Mouse (Mus musculus) embryonic fibroblast, embryonic 13.5 days (primary cell): ENCODE data around the gene Sema5a. TPM values are rescaled to one million over a fixed set of nuclear protein-coding genes. Genes with fewer than 3 reads are reported as not detected.

ENCODE experiments used
- H3K27ac ChIP-seq: 2 replicates; pipeline ENCODE4 v1.5.1; 2012; ENCODE audit warnings: low read length, control low read depth, inconsistent platforms; ENCODE audit not compliant: insufficient read depth
- H3K4me1 ChIP-seq: 2 replicates; pipeline ENCODE4 v1.6.1; 2011; ENCODE audit warnings: low read length; ENCODE audit not compliant: control insufficient read depth, insufficient read depth
- H3K4me3 ChIP-seq: 2 replicates; pipeline ENCODE4 v1.5.1; 2011; ENCODE audit warnings: mild to moderate bottlenecking, control low read depth, low read length; ENCODE audit not compliant: insufficient read depth
- CTCF ChIP-seq: IDR thresholded peaks from 2 replicates; pipeline ENCODE4 v1.5.1; 2011; ENCODE audit warnings: mild to moderate bottlenecking, control low read depth, low read length, moderate library complexity, borderline replicate concordance; ENCODE audit not compliant: insufficient read depth
- POLR2A ChIP-seq: IDR thresholded peaks from 2 replicates; pipeline ENCODE4 v1.6.1; 2011; ENCODE audit warnings: low read depth, mild to moderate bottlenecking, control low read depth, low read length, moderate library complexity
- polyA plus RNA-seq: library from polyadenylated mRNA; stranded (reverse); fragments of >200 nt; gene quantifications from 2 replicates; pipeline ENCODE4 v1.2.4, GENCODE M21; 2011; ENCODE audit warnings: low read depth; ENCODE audit not compliant: missing spikeins, insufficient read length

The Sema5a gene
- polyA plus RNA-seq, 1 experiment = 32.5 TPM

DNA sequence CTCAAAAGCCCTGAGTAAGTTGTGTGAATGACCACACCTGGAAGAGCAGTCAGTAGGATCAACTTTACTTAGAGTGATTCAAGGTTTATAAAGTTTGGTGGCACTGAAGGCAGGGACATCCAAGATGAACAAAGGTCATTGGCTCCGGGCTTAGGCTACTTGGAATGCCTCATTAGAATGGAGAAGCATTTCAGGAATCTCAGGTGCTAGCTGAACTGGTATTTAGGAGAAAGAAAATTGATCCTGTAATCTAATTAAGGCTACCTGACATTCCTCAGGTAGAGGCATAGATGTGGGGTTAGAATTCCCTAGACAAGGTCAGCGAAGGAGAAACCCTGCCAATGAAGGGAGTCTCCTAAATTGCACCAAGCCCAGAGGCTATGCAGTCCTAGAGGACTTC, 171.7 kb downstream of the Sema5a start:
- Histone ChIP-seq H3K4me1 (no peaks in the 10 kb centered on the region), H3K27ac (no peak overlapping the region), H3K4me3 (no peak overlapping the region)
- no peak for TF ChIP-seq POLR2A
- TF ChIP-seq CTCF = no peak

DNA sequence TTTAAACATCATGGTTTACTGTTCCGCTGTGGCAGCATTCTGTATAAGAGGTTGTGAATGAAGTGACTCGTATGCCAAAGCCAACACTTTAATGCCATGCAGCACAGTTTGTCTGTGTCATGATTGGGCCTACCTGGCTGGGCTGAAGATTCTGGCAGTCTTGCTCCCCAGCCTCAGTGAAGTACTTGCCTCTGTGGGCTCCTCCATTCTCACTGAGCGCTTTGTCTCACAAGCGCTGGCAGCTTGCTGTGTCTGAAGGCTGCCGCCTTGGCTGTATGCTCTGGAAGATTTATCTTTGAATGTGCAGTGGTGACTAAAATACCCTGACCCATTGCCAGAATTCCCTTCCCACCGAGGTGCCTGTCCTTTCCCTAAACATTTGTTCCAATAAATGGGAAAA, 178.0 kb downstream of the Sema5a start:
- no peak for TF ChIP-seq CTCF
- TF ChIP-seq POLR2A = no peak
- Histone ChIP-seq H3K4me3 (no peak overlapping the region), H3K4me1 (no peaks in the 10 kb centered on the region), H3K27ac (no peak overlapping the region)

DNA sequence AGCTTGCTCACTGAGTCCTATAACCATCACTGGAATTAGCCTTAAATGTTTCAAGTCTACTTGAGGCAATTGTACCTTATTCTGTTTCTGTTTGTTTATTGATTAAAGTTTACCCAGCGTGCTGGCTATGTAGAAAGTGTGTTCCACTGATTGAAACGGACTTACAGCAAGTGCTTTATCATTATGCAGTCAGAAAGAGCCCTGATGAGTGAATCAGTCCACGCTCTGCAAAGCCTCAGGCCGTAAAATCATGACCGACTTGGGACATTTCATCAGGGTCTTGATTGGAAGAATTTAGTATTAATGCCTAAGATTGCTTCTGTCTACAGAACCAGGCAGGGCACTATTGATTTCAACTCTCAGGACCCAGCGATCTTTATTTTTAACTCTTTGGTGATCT, 178.5 kb downstream of the Sema5a start:
- no peaks in the 10 kb centered on the region for H3K4me1 ChIP-seq
- H3K27ac ChIP-seq = no peak overlapping the region
- H3K4me3 ChIP-seq = no peak overlapping the region
- no peak for TF ChIP-seq POLR2A
- no peak for TF ChIP-seq CTCF

DNA sequence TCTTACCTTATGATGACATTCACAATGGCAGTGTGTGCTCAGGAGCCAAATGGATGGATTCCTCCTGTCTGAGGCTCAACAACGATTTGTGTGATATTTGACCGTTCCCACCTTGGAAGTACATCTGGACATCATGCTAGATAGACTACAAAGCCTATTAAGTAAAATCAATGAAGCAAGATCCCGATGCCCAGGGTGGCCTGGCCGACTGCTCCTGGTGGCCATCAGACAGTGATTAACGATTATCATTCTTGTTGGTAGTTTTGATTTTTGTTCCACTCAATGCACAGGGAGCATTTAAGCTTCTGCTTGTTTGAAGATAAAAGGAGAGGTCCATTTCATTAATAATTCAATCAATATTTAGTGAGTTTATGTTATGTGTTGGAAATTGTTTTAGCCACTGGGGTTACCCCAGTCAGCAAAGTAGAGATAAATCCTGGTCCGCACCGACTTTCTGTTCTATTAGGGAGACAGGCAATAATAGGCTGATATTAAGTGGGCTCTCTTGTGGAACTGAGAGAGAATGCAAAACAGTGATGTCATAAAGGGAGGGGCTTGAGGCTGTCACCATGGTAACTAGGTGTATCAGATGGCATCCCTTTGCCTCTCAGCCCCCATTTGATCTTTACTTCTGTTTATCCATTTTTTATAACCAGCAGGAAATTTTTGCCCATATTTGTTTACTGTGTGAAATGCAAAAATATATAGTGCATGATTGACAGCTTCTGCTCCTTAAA, 182.7 kb downstream of the Sema5a start:
- Histone ChIP-seq H3K27ac (no peak overlapping the region), H3K4me3 (no peak overlapping the region), H3K4me1 (no peaks in the 10 kb centered on the region)
- TF ChIP-seq POLR2A (no peak), CTCF (no peak)

DNA sequence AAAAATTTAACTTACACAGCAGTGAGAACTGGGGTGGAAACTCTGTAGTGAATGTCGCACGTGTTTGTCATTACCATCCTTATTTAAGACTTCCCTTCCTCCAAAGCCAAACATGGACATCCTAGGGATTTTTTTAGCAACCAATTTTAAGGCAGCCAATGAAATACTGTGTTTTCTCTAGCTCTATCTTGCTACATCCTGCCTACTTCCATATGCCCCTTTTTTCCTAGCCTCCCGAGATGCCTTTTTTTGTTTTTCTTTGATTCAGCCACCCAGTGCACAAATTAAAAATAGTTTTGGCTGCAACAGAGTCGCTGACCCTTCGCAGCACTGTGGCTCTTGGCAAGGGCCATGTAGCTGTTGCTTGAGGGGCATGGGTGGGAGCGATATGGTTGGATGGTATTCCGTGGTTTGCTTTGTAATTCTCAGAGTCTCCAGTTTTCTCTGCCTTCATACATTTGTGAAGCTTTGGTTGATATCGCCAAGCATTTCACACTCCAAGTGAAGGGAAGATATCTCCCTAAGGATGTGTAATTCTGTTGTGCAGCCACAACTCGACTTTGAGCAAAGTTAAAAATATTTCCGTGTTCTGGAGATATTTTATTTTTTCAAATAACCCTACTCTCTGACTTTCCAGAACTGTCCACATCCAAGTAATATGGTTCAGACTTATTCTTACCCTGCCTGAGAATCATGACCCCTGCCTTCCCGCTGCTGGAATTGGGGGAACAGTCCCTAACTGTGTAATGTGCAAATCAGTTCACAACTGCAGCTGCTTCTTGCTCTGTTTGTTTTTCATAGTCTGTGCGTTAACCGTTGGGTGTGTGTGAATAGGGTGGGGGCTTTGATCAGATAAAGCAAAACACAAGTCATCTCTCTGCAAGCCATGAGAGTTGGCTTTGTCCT, 188.6 kb downstream of the Sema5a start:
- no peak for TF ChIP-seq CTCF
- TF ChIP-seq POLR2A = no peak

DNA sequence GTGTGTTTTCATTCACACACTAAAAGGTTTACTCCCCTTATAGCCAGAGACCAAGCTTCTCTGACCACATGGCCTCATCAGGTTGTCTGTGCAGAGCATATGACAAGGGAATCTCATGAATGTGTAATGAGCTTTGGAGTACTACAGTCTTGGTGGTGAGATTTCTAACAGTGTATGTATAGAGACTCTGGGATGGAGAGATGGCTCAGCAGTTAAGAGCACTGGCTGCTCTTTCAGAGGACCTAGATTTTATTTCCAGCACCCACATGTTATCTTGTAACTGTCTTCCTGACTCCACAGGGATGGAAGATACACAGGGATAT, 189.2 kb downstream of the Sema5a start:
- Histone ChIP-seq H3K4me1 (no peaks in the 10 kb centered on the region), H3K27ac (peak overlapping the region; percentile 57; the same call in 1 of the 2 replicates), H3K4me3 (no peak overlapping the region)
- TF ChIP-seq CTCF = no peak
- no peak for TF ChIP-seq POLR2A

More for the DNA sequence above, 188.6 kb downstream of the Sema5a start:
- no peaks in the 10 kb centered on the region for H3K4me1 ChIP-seq
- peak overlapping the region; percentile 57 for H3K27ac ChIP-seq
- H3K4me3 ChIP-seq = no peak overlapping the region

DNA sequence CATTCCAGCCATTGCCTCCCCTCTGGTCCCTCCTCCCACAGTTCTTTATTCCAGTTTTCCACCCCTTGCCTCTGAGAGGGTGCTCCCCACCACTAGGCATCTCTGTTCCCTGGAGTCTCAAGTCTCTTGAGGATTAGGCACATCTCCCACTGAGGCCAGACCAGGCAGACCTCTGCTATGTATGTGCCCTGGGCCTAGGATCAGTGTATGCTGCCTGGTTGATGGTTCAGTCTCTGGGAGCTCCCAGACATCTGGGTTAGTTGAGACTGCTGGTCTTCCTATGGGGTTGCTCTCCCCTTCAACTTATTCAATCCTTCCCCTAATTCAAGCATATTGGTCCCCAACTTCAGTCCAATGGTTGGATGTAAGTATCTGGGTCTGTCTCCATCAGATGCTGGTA, 189.7 kb downstream of the Sema5a start:
- no peak for TF ChIP-seq CTCF
- no peak for TF ChIP-seq POLR2A
- H3K27ac ChIP-seq = no peak overlapping the region
- H3K4me1 ChIP-seq = no peaks in the 10 kb centered on the region
- H3K4me3 ChIP-seq = no peak overlapping the region

DNA sequence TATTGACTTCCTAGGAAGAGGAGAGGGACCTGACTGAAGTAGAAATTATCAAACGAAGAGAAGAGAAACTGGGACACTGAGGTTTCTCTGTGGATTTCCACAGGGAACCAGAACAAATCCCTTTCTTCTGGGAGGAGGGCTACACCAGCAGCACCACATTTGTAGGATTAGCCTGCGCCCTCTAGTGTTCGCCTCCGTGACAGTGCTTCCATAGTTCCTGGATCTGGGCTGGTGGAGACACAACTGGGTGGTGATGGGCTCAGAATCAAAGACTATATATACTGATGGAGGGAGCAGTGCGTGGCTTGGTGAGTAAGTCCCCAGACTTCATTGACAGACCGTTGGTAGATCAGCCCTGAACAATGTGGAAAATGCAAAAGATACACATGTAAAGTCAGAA, 193.0 kb downstream of the Sema5a start:
- no peak overlapping the region for H3K4me3 ChIP-seq
- H3K27ac ChIP-seq = no peak overlapping the region
- no peak for TF ChIP-seq POLR2A
- peak; percentile 88; the same call in 1 of the 2 replicates for TF ChIP-seq CTCF
- no peaks in the 10 kb centered on the region for H3K4me1 ChIP-seq

DNA sequence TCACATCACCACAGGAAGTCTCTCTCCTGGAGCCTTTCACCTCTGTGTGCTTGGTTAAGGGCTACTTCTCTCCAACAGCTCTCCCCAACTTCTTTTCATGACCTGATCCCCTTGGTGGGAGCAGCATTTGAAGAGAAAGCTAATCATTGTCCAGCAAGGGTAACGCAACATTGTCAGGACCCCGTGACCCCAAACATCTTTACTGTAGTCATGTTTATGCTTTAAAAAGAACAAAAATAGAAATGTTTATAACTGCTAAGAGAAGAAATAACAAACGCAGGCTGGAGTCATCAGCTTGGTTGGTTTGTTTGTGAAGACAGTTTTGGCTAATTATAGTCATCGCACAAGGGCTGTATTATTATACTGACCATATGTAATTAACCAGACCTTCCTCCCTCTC, 198.1 kb downstream of the Sema5a start:
- TF ChIP-seq POLR2A = no peak
- TF ChIP-seq CTCF = no peak
- no peak overlapping the region for H3K4me3 ChIP-seq
- H3K4me1 ChIP-seq = no peaks in the 10 kb centered on the region
- no peak overlapping the region for H3K27ac ChIP-seq

DNA sequence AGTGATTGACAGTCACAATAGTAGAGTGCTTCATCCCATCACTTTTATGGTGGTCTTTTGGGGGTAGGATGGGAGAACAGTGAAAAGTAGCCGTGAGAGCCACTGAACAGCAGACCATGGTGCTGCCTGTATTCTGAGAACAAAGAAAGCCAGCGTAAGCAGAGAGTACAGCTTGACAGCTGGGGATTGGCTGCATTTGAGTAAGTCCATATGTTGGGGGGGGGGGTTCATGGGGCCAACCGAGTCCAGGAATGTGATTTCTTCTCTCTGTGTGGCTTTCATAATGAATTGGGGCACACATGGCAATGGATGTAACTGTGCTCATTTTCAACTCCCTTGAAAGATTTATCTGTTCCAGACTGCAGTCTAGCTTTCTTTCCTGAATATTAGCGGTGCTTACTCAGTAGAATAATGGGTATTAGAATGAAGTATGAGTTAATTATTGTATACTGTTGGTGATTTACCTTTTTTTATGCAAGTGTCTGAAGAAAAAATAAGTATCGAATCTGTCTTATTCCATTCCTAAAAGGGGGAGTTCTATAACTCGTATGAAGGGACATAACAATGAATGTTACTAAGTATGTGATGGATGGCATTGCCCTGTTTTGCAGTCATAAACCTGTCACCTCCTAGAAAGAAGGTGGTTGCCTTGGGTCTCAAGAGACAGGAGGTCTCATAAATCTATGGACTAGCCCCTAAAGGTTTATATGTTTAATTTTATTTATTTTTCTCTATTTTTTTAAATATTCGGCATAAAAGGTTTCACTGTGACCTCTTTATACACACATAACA, 203.1 kb downstream of the Sema5a start:
- H3K4me3 ChIP-seq = no peak overlapping the region
- H3K4me1 ChIP-seq = no peaks in the 10 kb centered on the region
- TF ChIP-seq CTCF (no peak), POLR2A (no peak)
- no peak overlapping the region for H3K27ac ChIP-seq
